Mouse (Mus musculus): ENCODE measurements at regions not wholly inside any gene's neighbourhood (a gene's known extent, or its start where the extent isn't known, plus 50 kb on each side); places are given as distances from the start of the nearest gene placed in this dataset.

DNA sequence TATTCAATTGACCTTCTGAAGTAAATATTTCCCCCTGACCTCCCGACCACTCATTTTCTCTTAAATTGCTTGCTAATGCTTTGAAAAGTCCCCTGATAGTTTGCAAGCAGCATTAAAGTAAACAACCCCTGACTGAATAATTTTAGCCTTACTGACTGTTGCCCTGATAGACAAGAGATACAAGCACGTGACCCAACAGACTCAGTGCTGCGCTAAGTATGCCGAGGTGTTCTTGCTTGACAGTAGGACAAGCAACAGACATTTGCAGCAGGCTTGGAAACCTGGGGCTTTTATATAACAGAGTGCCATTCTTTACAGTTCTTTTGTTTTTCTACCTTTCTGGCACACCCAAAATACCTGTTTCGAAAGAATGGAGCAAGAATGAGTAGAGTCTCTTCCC is 2779.9 kb upstream of the Gm7489 start:
- DNase-seq = no peak

DNA sequence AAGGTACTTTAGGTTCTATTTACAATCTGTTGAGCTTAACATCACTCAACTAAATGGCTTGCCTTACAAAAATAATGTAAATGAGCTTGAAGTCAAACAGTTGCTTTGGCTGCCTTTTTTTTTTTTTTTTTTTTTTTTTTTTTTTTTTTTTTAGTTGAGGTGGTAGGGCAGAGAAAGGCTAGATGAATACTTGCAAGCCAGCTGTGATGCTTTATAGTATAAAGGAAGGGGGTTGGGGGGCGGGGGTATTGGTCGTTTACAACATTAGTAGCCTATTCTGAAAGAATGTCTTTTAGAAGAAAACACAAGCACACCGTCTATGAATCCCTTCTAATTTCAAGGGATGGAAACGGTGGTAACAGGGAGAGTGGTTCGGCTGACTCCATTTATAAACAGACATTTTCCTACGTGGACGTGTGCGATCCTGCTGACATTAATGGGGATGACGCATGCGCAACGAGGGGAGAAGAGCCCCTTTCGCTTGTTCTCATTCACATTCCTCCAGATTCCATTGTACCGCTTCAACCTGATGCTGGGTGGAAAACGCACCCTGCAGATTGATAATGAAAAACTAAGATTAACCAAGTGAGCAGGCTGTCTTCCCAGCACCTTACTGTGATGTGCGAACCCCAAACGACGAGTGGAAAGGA is 2779.2 kb upstream of the Gm7489 start:
- DNase-seq = no peak

DNA sequence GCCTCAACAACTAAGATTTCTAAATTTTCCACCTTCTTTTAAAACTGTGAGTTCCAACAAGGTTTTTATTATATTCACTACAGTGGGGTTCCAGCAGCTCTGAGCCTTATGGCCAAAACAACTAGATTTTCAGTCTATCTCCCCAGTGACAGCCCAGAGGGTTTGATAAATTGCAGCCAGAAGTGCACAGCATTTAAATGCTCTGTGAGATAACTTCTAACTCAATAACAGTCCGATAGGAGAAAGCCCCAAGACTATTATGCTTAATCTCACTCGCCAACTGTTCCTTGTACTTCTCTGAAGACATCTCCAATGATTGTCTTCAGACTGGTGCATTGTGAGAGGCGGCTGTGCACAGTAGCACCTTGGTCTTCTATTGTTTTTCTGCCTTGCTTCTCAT is 2774.5 kb upstream of the Gm7489 start:
- no peak for DNase-seq

DNA sequence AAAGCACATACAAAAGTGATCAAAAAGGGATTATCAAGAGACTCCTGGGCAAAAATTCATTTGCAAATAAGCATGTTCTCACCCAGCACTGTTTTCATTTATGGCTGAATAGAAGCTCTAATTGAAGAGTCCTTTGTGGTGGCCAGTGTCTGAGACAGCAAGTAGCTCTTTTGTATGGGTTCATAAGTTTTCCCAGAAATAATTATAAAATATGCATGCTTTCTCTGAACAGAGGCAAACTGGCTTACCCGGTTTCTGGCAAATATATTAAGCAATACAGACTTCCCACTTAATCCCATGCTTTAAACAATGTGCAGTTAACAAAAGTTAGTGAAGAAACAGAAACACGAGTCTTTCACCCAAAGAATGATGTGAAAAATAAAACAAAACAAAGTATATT is 2758.8 kb upstream of the Gm7489 start:
- no peak for DNase-seq

GRCm38 (mm10) chr15:51131017-51131416 is 2753.7 kb upstream of the Gm7489 start:
- no peak for DNase-seq

- no peak for DNase-seq
Observed at GRCm38 (mm10) chr15:51136121-51136520, 2748.6 kb upstream of the Gm7489 start.

GRCm38 (mm10) chr15:51139507-51139906 is 2745.2 kb upstream of the Gm7489 start:
- DNase-seq = no peak

GRCm38 (mm10) chr15:51173976-51174620 is 2710.6 kb upstream of the Gm7489 start:
- no peak for DNase-seq

DNA sequence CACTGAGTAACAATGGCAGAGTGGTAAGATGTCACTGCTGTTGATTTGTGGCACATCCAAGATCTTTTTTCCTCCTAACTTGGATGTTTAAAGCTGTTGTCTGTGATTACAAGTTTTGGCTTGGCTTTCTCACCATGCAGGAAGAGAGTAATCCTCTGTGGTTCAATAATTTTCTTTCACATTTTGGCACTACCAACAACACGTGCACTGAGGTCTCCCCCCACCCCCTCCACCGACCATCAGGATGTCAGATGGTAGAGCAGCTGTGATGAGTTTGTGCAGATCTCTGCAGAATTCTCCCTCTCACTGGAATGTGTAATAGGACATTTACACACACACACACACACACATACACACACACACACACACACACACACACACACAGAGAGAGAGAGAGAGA is 2708.2 kb upstream of the Gm7489 start:
- no peak for DNase-seq

DNA sequence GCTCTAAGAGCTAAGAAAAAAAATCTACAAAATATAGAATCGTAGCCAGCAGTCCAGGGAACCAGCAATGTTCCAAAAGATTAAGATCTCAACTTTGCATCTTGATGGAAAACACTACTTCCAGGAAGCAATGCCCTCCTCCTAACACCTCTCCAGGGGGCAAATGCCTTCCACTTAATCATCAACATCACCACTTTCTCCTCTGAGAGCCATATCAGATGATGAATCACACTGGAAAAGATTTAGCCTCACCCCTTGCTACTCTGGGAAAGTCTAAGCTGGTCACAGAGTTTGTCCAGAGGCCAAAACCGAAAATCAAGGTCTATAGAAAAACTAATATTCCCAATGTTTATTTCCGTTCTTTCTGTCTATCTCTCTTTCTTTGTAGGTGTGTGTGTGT is 2695.6 kb upstream of the Gm7489 start:
- no peak for DNase-seq

GRCm38 (mm10) chr15:51197466-51198158 is 2687.1 kb upstream of the Gm7489 start:
- DNase-seq = no peak

- no peak for DNase-seq
Observed at GRCm38 (mm10) chr15:51203351-51203750, 2681.4 kb upstream of the Gm7489 start.

DNA sequence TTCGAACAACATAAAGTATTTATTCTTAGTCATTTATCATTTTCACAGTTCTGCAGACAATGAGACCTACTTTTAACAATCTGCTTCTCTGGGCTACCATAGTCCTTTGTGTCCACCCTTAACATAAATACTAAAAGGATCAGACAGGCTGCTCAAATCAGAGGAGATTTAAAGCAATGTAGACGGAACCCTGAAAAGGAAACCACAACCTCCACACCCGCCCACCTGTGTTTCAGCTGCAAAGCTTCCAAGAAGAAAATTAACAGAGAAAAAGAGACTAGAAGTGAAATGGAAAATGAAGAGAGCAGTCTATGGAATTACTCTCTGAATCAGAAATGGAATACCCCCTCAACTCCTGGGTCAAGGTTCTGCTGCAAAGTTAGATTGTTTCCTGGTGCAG is 2678.7 kb upstream of the Gm7489 start:
- no peak for DNase-seq

- DNase-seq = no peak
Observed at GRCm38 (mm10) chr15:51206773-51207172, 2677.9 kb upstream of the Gm7489 start.

GRCm38 (mm10) chr15:51234873-51235272 is 2649.8 kb upstream of the Gm7489 start:
- DNase-seq = no peak

GRCm38 (mm10) chr15:51244596-51244995 is 2640.1 kb upstream of the Gm7489 start:
- no peak for DNase-seq

DNA sequence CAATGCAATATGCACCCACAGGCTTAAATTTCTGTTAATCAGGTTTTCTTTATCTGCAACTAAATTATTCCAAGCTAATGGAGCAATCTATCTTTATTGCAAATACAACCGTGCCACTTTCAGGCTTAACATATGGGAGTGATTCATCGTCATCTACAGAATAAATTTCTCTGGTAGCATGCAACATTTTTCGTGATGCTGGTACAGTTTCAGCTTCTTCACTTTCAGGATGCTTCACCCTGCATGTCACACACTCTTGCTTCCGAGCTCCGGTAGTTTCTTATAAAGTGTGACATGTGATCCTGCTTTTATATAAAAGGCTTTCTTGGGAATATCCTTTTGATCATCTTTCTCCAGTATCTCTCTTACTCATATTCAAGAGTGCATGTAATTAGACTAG is 2637.4 kb upstream of the Gm7489 start:
- no peak for DNase-seq

DNA sequence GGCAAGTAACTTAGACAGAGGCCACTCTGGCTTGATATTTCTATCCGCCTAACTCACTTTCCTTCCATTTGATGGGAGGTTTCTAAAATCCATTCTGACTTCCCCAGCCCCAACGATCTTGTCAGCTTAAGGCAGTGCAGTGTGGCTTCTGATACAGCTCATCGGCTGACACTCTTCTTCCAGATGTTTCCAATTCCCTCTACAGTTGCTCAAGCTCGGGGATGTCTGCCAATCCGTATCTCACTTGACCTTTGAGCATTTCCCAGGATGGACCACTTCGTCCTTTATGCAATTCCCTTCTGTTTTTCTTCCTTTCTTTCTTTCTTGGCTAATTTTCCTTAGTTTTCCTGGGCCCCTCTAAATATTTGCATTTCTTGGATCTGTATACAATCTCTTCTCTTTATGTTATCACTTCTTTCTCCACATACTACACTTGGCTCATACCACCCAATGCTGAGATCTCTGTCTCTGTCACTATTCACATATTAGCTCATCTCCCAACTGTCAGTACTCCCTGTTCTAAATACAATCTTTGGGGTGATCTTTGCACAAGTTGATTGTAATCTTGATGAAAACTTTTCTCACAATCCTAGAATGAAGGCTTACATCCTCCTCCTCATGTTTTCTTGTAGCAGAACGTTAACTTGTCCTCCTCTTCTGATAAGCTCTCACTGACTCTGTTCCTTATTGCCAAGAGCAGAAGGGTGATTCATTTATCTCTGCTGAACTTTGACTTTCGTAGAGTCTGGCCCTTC is 2636.5 kb upstream of the Gm7489 start:
- no peak for DNase-seq

DNA sequence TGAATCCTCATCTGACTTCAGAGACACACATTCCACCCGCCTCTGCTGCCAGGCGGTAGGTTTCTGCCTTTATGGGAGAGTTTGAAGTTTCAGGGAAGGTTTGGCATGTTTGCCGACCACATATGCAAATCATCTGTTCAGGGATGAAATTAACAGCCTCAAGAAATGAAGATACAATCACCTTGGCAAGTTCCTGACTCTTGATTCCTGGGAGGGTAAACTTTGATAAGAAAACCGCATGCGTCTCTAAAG is 2636.0 kb upstream of the Gm7489 start:
- no peak for DNase-seq

- no peak for DNase-seq
Observed at GRCm38 (mm10) chr15:51254143-51254542, 2630.6 kb upstream of the Gm7489 start.

DNA sequence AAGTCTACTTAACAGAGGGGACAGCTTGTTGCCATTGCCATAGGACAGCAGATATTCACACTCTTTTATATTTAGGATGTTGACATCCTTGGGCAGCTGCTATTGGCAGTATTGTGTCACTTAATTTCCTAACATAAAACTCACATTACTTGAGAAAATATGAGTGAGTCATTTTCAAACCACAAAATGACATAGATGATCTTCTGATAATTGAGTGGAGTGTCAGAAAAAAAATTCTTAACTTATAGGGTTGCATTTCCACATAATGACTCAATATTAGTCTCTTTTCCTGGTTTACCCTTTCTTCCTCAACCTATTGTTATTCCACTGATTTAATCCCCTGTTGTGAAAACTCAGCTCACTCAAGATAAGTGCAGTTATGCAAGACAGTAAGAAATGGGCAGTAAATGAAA is 2629.5 kb upstream of the Gm7489 start:
- DNase-seq = no peak

DNA sequence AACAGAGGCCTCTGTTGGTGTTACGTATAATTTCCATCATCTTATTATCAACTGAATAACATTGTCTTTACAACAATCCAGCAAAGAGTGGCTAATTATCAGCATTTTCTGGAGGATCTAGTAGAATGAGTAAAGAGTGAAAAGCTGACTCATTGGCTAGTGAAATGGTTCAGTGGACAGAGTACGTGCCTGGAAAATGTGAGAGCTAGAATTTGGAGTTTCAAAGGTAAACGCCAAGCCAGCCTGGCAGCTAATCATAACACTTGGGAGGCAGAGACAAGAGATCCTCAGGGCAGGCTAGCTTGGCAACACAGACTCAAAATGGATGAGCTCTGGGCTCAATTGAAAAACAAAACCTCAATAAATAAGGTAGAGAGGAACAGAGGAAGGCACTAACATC is 2628.0 kb upstream of the Gm7489 start:
- no peak for DNase-seq

- DNase-seq = no peak
Observed at GRCm38 (mm10) chr15:51264599-51265163, 2620.0 kb upstream of the Gm7489 start.

GRCm38 (mm10) chr15:51265971-51266370 is 2618.7 kb upstream of the Gm7489 start:
- DNase-seq = no peak

Data from kidney, adult 18-20 months (tissue).